Mouse (Mus musculus): ENCODE measurements around the gene Golph3.

The Golph3 gene

DNA sequence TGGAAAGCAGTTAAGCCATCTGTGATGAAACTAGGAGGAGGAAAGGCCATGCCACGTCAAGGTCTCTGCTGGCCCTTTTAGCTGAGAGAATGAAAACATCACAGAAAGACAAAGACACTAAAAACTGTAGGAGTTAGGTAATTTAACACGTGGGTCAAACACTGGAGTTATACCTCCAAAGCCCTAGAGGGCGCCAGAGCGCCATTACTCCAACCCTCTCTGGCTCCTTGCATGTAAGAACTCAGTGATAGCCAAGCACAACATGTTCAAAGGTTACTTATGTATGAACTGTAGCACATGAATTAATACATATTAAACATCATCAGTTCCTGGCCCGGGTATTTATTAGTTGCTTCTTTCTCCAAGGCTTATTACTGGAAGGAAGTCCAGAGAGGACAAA, 59.3 kb downstream of the Golph3 start:
- DNase-seq (ENCODE audit: low spot score) = no peak

DNA sequence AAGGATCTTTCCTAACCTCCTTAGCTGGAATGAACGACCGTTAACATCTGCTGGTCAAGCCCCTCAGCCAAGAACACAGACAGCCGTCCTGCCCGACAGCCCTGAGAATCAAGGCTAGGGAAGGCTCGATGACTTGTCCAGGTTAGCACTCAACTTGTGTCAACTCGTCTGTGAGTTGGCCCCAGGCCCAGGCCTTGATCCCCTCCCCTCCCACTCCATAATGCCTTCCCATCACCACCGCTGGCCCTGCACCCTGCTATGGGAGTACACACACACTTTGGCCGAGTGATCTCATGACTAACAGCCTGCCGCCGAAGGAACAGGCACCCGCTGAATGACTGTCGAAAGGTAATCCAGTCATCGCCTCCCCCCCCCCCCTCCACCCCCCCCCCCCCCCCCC, 63.4 kb downstream of the Golph3 start:
- DNase-seq (ENCODE audit: low spot score) = no peak

DNA sequence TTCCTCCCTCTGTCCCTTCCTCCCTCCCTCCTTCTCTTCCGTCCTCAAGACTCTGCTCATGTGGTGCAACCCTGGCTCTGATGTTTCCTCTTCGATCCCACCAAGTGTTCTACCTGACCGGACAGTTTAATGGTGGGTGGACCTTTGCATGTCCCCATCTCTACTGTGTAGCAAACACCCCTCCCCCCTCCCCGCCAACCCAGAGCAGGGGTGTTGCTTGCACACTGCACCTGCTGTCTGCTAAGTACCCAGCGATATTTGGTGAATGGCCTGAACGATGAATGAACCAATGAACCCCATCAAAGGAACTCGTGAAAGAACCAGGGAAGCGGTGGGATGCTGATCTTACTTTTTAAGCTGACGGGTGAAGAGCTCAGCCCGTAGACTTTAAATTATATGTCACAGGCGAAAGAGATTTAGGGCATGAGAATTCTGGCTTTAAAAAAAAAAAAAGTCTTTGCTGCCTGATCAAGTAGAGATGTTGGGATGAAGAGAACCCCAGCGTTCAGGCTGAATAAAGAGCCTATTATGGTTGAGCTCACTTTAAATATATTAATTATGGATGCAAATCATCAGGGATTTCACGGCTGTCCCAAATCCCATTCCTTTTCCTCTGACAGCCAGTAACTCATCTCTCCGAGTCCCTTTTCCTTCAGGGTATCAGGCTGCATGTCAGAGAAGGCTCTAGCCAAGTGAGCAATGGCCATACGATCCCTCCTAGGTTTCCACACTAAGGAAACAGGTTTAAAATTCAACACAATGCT, 67.7 kb downstream of the Golph3 start:
- DNase-seq (ENCODE audit: low spot score) = no peak

DNA sequence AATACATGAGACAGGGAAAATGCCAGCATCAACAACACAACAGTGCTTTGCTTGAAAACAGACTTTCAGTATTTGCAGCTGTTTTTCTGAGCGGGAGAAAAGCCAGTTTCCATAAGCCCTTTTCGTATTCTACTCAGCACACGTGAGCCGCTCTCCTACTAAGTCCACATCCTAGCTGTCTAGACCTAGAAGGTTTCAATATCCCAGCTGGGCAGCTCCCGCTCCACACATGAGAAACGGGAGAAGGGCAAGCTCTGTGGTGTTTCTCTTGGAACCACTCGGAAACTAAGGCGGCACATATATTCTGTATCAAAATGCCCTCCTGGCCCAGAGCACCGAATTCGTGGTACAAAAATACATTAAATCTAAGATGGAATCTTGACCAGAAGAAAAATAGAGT, 73.5 kb downstream of the Golph3 start:
- no peak for DNase-seq (ENCODE audit: low spot score)

DNA sequence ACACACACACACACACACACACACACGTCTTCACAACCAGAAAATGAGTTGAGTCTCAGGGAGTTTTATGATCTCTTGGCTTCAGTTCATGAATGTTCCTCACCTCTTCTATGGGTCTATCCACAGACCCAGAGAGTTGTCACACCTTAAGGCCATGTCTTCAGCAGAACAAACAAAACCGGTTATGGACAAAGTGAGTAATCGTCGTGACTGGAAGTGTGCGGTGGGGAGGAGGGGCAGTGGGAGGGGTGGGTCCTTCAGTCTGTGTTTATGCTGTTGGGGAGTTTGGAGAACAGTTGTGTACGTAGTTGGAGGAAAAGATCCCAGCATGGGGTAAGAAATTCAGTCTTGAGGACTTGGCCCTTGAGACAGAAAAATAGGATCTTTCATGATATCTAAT, 75.8 kb downstream of the Golph3 start:
- DNase-seq (ENCODE audit: low spot score) = no peak

Measured in ovary, postnatal 10 days (tissue).